Mouse (Mus musculus) adrenal gland, adult (tissue): ENCODE measurements at regions not wholly inside any gene's neighbourhood (a gene's known extent, or its start where the extent isn't known, plus 50 kb on each side); places are given as distances from the start of the nearest gene placed in this dataset.
"Not testable (repeated sequence)": the region's sequence is repeated elsewhere in the genome, so short reads cannot be mapped to it uniquely, and the experiment has no call there.

Source experiments
- DNase-seq, 2 experiments: peaks; one replicate each; pipeline ENCODE4 v3.0.0; 2022 to 2023; ENCODE audit warnings: low spot score in 1 of 2; ENCODE audit not compliant: inconsistent age in 2 of 2

DNA sequence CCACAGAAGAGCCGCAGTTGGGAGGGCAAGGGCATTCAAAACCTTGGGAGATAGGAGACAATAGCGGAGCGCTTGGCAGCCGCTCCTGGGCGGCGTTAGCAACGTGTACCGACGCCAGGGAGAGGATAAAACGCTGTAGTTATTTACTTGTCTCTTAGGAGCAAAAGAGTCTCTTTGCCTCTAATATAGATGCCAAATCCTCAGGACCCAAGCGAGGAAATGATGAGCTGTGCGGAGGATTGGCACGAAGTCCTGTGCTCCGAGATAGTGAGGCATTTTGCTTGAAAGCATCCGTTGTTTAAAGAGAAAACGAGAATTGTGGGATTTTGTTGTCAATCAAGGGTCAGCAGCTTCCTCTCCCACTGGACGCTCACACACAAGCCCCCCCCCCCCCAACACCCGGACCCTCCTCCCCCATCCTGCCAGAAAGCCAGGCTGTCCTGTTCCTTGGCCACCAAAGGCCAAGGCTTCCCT lies 156.5 kb upstream of the Pou3f3 start:
- no peak for DNase-seq

DNA sequence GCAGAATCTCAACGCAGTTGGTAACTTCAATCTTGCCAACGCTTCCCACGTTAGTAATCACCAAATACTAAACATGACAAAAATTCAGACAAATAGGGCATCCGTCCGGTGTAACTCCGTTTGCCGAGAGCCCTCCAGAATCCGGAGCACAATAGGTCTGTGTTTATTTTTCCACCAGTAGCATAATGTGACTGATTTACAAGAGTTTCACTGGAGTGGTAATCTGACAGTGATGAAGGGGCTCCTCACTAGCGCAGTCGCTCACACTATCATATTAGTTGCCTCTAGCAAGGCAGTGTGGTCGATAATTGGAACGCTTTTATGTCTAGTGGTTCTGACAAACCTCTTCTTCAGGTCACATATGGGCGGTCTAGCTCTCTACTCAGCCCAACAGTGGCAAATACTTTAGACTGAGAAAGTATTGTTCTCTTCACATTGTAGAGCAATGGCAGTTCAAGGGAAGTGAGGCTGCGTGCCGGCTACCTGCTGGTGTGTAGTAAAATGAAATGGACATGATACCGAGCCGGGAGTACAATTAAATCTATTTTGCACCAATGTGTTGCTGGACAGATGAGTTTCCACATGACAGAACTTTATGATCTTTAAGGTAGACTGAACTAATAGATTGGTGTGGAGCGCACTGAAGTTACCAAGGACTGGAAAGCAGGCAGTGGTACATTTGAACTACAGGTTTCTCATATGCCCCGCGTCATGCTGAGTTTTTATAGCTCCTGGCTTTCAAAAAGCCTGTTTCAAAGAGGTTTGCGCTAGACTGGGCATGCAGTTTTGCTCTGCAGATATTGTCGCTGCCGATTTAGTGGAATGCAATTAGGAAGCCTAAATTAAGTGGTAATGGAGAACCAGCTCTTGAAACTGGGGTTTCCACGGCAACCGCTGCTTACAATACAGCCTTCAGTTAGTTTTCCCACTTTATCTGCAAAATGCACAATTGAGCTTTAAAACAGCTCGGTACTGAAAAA lies 155.7 kb upstream of the Pou3f3 start:
- DNase-seq: no peak

DNA sequence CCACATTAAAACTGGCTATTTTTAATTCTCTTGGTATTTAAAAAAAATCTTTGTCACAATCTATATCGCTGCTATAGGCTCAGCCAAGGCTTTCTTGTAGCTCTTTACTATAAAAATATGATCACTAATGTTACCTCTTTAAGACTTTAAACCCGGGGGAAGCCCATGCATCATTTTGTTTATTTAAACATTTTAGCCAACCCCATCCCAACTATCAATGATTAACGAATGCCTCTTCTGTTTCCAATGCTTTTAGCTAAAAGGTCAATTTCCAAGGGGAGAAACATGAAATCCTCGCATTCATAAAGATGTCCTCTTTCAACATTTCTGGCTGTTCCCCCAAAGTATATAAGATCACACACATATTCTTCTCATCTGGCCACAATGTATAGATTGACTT lies 153.6 kb upstream of the Pou3f3 start:
- no peak for DNase-seq

DNA sequence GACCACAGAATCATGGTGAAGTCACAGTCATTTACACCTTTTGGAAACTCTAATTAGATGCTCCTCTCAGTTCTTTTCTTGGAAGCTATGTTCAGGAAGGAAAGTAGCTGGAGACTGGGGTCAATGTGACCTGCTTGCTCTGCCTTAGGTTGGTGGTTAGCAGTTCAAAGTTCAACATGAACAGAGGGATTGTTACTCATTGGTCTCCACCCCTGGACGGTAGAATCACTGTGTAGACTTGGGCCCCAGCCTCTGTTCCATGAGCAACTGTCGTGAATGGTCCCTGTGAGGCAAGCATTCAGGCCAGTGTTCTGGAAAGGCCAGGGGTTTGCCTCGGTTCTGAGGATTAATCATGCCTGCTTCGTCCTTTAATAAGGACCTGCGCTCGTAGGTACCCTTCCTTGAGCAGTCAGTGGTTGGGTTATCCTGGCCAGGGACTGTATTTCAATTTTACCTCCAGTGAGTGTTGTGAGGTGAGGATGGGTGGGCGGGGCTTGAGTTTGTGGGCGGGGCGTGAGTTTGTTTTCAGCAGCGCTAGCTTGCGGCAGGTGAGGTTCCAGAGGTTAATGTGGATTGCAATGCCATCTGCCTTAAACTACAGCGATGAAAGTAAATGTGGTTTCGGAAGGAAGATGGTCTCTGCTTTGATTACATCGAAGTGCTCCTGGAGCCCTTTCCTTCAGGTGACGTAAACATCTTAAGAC lies 152.6 kb upstream of the Pou3f3 start:
- no peak for DNase-seq

DNA sequence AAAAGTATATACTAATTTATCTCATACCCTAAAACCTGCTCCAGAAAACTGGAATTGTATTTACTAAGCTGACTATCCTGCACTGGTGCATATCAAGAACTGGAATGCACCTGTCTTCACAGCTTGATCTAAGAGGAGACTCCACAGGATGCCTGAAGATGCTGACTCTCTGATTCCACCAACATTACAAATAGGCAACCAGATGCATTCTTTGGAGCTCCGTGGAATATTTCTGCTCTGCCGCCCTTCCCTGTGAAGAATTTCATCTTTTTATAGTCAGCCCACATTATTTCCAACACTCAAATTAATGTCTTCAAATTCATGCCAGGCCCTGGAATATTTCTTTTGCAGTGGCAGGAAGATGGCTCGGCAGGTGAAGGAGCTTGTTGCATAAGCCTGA lies 148.7 kb upstream of the Pou3f3 start:
- no peak for DNase-seq

DNA sequence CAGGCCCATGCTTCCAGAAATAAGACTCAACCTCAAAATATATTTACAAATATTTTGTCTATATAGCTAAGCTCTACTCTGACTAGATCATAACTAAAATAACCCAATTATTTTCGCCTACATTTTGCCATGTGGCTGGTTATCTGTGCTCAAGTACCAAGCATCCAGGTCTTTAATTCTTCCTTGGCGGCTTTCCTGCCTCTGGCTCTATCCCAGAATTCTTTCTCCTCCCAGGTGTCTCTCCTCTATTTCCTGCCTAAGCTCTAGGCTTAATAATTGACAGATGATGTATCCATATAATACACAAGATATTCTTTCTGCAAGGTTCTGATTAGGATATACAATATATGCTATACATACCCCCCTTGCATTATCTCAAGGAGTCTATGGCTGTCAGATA lies 138.3 kb upstream of the Pou3f3 start:
- DNase-seq: no peak

DNA sequence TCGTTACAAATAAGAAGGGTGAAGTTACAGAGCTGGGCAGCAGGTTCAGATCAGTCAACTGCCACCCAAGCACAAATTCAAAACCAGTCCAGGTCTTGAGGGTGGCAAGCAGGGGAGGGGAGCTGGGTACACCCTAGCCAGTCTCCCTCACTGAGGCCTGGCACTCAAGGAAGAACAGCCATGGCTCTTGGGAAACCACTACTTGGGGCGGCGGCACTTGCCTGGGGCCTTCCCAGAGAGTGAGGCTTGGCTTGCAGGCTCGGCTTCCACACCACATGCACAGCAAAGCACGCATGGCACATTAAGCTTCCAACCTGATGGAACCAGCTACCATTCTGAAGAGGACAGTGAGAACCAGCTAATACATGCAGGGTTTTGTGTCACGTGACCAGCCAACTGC lies 127.9 kb upstream of the Pou3f3 start:
- no peak for DNase-seq

DNA sequence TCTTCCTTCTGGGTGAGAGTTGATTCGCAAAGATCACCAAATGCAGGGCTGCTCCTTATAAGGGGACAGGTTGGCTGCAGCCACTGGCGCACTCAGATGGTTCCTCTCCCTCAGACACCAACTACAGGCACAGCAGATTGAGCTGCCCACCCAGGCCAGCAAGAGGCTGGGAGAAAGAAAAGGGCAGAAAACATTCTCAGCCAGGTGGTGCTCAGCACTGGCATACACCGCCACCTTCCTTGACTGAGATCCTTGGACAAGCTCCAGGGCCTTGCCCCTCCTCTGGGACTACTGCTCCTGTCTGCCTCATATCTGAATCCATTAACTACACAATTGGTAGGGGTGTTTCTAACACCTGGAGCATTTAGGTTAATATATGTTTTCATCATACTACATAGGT lies 110.4 kb upstream of the Pou3f3 start:
- no peak for DNase-seq

DNA sequence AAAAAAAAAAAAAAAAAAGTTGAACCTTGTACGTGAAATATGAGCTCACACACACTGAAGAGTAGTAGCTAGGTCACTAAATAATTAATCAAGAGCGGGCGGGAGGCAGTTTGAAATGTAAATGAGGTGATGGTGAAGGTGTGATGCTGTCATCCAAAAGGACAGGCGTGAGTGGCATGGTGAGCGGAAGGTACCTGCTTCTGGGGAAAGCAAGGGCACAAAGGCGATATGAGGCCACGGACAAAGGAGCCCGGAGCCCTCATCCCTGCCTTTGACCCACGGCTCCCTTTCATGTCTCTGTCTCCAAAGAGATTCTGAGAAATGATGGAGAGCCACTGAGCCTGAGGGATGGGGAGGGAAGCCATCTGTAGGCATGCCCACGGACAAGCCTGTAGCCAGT lies 107.1 kb upstream of the Pou3f3 start:
- no peak for DNase-seq

DNA sequence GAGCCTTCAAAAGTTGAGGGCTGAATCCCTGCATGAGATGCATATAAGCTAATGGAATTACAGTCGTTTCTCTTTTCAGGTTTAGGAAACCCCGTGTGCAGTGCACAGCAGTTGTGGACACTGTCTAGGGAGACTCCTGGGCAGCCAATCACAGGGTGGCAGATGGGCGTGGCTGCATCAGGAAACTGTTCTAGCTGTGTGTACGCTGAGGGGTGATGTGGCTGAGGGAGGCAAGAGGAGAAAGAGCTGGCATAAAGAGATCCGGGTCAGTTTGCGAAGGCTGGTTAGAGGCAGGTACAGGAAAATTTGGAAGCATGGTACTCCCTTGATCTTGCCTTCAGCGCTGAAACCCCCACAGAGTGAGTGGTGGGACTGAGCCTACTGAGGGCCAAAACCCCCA lies 106.1 kb upstream of the Pou3f3 start:
- DNase-seq: no peak

DNA sequence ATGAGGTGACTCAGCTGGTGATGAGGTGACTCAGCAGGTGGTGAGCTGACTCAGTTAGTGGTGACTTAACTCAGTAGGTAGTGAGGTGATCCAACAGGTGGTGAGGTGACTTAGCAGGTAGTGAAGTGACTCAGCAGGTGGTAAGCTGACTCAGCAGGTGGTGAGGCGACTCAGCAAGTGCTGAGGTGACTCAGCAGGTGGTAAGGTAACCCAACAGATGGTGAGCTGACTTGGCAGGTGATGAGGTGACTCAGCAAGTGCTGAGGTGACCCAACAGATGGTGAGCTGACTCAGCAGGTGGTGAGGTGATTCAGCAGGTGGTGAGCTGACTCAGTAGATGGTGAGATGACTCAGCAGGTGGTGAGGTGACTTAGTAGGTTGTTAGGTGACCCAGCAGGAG lies 103.7 kb upstream of the Pou3f3 start:
- no peak for DNase-seq

DNA sequence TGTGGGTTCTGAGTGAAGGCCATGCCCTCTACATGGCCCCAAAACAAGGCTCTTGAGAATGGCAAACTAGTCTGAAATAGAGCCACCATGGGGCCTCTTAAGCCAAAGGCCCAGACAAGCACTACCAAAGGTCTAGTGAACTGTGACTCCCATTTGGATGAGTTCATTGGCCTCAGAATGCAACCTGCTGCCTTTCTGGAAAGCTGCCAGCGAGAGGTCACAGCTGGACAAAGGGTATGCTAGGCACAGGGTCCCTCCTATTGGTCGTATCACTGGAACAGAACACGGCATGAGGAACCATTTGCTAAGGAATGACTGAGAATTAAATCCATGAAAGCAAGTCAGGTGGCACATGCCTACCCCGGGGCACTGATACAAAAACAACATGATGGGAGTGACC lies 98.5 kb upstream of the Pou3f3 start:
- DNase-seq: no peak

DNA sequence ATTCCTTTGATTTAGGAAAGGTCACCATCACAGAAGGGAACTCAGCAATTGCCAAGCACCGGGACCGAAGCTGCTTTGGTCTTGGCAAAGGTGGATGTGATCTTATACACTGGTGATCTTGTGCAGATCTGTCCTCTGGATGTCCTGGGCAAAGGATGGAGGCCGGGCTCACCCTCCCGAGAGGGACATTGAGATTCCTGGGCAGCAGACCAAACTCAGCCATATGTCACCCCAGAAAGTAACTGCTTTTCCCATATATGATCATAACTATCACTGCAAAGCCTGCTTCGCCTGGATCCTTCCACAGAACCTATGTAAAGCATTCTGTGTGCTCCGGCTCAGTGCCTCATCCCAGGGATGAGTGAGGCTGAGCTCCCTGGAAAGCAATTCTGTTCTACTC lies 96.3 kb upstream of the Pou3f3 start:
- no peak for DNase-seq

DNA sequence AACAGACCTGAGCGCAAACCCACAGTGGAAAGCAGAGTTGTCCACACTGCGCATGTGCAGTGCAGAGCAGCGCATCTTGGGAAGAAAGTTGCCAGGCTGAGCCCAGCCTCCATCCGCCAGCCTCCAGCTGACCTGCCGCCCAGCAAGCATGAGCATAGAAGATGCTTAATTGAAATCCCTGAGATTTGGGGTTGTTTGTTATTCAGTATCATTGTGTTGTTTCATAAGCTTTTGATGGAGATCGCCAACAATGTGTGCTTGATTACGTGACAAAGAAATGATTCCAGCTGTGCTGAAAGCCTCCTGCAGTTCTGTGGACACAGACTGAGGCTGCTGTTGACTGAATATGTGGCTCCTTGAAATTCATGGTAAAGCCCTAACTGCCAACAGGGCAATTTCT lies 89.3 kb upstream of the Pou3f3 start:
- DNase-seq: no peak

DNA sequence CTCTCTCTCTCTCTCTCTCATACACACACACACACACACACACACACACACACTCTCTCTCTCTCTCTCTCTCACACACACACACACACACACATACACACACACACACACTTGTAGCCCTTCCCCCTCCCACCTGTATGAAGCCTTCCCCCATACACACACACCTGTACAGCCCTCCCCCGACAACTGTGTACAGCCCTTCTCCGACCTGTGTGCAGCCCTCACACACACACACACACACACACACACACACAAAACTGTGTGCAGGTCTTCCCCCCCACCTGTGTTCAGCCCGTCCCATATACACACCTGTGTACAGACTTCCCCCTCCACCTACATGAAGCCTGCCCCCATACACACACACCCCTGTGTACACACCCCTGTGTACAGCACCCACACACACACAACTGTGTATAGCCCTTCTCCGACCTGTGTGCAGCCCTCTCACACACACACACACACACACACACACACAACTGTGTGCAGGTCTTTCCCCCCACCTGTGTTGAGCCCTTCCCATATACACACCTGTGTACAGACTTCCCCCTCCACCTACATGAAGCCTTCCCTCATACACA lies 88.0 kb upstream of the Pou3f3 start:
- DNase-seq: not testable (repeated sequence)

DNA sequence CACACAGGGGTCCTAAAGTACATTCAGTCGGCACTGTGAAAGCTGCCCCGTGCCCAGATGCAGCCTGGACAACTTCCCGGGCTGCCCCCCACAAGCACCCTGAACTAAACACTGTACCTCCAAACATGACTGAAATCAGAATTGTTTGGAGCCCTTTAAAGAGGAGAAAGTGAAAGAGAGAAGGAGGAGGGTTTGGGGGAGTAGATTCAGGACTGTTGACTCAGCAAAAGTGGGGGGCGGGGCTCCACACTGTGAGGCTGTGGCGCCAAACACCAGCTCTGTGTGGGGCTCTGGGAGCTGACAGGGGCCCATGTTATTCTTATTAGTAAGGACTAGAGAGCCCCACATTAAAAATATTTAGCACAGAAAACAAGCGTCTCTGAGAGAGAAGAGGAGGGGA lies 71.8 kb upstream of the Pou3f3 start:
- no peak for DNase-seq

DNA sequence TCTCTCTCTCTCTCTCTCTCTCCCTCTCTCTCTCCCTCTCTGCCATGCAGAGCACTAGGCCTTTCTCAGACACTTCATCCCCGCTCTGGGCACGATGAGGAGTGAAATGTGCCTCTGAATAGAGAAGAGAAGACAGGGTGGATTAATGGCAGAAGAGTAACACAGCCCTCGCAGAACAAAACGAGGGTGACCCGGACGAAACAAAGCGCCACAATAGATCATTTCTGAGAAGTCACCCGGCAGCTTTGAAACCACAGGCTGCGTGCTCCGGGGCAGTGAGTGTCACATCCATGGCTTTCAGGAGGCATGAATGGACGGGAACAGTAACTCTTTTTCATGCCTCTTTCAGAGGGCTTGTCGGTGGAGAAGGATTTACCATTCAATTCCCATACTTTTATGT lies 66.8 kb upstream of the Pou3f3 start:
- no peak for DNase-seq

DNA sequence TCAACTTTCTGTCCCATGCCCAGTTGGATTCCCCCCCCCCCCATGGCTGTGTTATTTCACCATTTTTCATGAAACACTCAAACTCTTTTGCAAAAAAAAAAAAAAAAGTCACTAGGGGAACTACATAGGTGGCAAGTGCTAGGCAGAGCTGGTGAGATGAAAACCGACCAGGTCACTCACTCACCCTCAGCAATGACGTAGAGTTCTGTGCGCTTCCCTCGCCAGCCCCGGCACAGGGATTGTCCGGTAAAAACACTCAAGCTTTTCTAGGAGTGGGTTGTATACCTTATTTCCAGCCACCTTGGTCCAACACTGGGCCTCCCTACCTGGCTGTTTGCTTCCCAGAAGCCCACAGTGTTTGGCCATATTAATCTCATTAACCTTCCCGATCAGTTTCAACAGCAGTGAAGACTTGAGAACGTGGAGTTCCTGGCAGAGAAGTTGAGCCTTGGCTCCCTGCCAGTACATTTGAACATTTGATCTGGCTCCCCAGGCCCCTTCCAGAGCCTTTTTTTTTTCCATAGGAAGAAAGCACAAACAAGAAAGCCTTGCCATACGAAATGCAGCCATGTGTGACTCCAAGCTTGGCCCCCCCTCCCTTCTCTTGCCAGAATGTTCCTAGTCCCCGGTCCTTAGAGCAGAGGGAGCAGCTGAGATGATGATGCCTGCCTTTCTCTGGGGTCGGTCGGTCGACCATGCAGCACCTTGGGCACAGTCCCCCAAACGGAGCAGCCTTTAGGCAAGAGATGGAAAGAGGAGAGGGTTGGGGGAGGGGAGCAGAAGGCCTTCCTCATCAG lies 65.9 kb upstream of the Pou3f3 start:
- no peak for DNase-seq

DNA sequence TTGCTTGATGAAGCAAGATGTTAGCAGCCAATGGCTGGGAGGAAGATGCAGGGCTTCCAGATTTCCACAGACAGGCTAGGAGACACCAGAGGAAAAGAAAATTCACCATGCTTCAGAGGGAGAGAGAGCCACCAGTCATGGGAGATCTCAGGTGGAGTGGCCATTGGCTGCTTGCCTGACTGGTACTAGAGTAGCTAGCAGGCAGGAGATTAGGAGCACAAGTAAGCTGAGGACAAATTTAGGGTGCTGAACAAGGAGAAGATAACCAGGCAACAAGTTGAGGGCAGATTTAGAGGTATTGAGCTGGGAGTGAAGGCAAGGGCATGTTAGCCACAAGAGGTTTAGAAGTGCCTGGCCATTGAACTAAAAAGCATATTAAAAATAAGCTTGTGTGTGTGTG lies 63.3 kb upstream of the Pou3f3 start:
- no peak for DNase-seq

DNA sequence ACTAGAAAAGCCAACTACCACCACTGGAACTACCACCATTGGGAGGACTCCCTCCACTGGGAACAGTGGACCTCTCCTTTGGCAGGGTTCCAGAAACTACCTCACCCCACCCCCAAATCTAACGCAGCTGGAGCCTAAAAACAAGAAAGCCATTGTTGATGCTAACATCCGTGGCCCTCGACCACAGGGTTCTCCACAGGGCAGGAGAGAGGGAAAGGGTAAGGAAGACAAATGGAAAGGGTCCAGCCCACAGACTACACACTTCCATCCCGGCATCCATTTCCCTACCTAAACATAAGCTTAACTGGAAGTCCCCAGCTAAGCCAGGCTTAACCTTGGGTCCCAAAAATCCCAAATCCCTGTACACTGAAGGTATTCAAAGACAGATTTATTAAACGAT lies 59.0 kb upstream of the Pou3f3 start:
- no peak for DNase-seq
